Mouse (Mus musculus) megakaryocyte, embryonic 14.5 days (primary cell): ENCODE results near the gene Olfr578.

Source experiments
- FLI1 ChIP-seq: IDR thresholded peaks from 2 replicates; pipeline ENCODE4 v1.6.1; 2012; ENCODE audit warnings: low read length, inconsistent platforms, mixed read lengths
- GATA1 ChIP-seq: IDR thresholded peaks from 3 replicates; pipeline ENCODE4 v1.6.1; 2012; ENCODE audit warnings: mixed read lengths, low read length, inconsistent platforms, borderline replicate concordance

GRCm38 (mm10) chr7:103037724-103038123 lies 48.6 kb upstream of the Olfr578 start, which contains the start of gene Olfr582:
- TF ChIP-seq GATA1 = no peak
- no peak for TF ChIP-seq FLI1
